Mouse (Mus musculus) retina, embryonic 14.5 days (tissue): ENCODE data around the gene Nacc2.

Experiments
- DNase-seq: peaks from one replicate; pipeline ENCODE4 v3.0.0-alpha.2; 2015; ENCODE audit warnings: low spot score

The Nacc2 gene

DNA sequence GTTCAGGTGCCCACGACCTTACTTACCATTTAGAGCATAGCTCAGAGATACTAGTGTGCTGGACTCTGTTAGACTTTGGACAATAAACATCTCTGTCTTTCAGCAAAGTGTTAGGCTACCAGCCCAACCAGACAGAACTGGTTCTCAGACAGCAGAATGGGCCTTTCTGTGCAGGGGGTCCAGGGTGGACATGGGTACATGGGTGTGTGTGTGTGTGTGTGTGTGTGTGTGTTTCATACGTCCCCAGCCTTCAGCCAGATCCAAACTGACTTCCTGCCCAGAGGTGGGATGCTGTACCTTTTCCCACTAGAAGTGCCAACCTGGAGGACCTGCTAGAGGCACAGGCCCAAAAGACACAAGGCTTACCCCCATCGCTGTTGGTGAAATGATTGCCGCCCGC is 23.8 kb downstream of the Nacc2 start:
- no peak for DNase-seq

DNA sequence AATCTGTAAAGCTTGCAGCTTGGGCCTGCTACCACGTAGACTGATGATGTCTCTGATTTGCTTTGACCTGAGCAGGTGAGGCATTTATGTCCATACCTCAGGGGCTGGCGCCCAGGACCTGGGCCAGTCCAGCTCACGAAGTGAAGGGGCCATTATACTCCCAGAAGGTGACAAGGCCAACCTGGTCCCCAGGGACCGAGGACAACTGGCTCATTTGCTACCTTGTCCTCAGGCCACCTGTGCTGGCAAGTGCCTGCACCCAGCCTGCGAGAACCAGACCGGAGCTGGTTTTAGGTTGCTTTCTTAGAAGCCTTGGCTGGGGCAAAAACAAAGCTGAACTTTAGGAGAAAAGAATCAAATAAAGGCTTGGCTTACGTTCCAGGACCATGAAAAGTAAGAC is 29.1 kb downstream of the Nacc2 start:
- DNase-seq, result no peak

GRCm38 (mm10) chr2:26091771-26092393 is 31.1 kb downstream of the Nacc2 start:
- peak; percentile 51 for DNase-seq

DNA sequence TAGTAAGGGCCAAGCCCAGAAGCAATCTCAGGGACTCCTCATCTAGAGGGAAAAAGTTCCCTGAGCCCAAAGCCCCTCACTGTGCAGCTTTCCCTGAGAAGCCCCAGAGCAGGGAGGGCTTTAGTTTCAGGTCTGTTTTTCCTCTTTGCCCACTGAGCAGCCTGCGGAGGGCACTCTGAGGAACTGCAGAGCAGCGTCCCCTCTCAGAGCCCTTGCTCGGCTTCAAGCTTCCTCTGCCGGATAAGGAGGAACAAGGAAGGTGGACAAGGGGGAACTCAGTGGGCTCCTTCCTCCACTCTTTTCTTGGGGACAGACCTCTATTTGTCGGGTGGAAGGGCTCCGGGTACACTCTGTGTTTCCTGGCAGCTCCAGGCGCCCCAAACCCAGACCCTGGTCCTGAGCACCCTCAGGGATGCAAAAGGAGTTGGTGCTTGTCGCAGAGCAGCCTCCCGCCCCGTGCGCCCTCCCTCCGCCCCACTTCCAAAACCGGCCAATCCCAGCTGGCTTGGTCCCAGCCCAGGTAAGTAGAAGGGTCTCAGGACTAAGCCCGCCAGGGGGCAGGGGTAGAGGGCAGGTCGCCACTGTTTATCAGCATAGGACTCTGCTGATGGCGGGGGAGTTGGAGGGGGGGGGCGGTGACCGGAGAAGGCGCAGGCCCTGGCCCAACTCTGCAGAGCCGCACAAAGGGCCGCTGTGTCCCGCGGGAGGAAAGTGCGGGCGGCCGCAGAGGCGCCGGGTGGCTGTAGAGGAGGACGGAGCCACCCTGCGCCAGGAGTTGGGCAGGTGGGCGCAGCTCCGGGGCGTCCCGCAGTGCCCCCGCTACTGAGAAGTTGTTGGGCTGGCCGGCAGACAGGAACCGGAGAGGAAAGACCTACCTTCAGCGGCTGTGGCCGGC is 31.9 kb downstream of the Nacc2 start:
- peak; percentile 53 for DNase-seq

- DNase-seq, result no peak
Observed at GRCm38 (mm10) chr2:26089005-26089404, 34.0 kb downstream of the Nacc2 start.

DNA sequence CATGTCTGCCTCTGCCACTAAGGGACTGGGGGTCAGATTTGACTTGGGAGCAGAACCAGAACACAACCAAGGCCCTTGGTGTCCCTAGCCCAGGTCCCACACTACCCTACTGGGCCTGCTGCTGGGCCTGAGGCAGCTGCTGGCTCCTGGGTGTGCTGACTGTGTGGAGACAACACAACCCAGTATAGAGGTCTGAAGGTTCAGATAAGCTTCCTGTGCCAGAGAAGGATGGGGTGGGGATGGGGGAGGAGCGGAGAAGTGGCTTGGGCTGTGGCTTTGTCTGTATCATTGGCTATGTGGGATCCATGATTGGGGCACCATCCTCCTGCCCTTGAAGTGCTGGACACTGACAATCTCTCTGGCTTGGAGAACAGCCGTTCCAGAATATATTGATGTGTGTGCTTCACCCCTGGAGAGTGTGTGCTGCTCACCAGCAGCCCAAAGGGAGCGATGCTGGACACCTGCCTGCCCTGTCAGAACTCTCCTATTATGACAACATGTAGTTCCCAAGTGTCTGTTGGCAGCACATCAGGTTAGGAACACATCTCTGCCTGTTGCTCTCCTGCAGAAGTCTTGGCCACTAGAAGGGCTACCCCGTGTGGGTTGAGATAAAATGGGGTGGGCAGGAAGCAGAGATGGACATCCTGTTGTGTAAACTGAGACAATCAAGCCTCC is 36.0 kb downstream of the Nacc2 start:
- no peak for DNase-seq

- no peak for DNase-seq
Observed at GRCm38 (mm10) chr2:26086505-26086904, 36.5 kb downstream of the Nacc2 start.

- no peak for DNase-seq
Observed at GRCm38 (mm10) chr2:26082883-26083282, 40.1 kb downstream of the Nacc2 start.

GRCm38 (mm10) chr2:26080830-26081229 is 42.2 kb downstream of the Nacc2 start:
- DNase-seq, result no peak

DNA sequence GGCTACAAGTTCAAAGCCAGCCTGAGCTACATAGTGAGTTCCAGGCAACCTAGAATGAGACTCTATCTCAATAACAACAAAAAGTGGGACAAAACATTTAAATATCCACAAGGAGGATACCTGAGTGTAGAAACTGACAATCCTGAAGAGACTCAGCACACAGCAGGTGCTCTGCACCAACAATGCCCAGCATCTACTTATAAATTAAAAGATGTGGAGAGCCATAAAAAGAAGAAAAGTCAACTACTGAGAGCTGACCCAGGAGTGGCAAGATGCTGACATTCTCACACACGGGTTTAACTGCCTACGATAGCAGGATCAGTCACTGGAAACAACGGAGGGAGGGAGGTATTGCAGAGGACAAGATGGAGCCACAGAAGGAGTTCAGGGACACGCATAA is 43.6 kb downstream of the Nacc2 start:
- no peak for DNase-seq

DNA sequence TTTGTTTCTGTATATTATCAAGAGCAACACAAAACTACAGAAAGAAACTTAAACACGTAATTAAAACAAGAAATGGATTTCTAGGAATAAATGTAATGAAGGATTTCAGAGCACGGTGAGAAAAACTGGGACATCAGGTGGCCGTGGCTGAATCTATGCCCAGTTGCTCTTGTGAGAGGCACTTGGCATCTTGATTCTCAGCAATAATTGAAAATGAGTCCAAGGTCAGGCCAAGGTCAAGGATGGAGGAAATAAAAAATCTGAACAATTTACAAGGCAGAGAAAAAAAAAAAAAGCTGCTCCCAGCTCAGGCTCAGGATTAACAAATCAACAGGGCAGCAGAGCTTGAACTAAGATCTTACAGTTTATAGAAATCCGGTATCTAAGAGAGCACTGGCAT is 46.0 kb downstream of the Nacc2 start:
- no peak for DNase-seq

DNA sequence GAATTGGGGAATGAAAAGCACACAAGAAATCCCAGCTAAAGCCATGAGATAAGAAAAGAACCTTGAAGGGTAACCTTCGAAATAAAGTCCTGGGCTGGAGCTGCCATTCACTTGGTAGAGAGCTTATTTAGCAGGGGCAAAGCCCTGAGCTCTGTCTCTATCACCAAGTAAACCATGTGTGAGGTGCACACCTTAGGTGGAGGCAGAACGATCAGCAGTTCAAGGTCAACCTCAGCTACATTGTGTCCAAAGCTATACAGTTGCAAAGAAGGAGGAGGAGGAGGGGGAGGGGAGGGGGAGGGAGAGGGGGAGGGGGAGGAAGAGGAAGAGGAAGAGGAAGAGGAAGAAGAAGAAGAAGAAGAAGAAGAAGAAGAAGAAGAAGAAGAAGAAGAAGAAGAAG is 46.9 kb downstream of the Nacc2 start:
- no peak for DNase-seq

GRCm38 (mm10) chr2:26074551-26074950 is 48.5 kb downstream of the Nacc2 start:
- no peak for DNase-seq

GRCm38 (mm10) chr2:26068592-26068991 is 54.4 kb downstream of the Nacc2 start:
- DNase-seq, result no peak

DNA sequence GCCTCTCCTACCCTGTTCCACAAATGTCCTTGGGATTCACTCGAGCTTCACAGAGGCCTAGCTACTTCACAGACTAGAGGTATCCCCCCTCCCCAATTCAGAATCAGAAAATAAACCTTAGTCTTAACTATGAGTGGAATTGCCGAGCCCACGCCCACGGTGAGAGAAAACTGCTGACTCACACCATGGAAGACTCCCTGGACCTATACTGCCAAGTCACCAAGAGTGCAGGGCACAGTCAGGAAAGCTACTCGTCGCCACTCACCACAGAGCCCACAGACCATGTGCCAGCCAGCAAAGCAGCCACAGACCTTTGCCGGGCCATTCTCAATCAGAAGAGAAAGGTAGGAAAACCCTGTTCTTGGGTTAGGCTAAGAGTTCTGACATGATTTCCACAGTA is 54.8 kb downstream of the Nacc2 start:
- no peak for DNase-seq

GRCm38 (mm10) chr2:26066527-26066926 is 56.5 kb downstream of the Nacc2 start:
- no peak for DNase-seq

GRCm38 (mm10) chr2:26062742-26063427 is 60.1 kb downstream of the Nacc2 start:
- DNase-seq, result no peak

DNA sequence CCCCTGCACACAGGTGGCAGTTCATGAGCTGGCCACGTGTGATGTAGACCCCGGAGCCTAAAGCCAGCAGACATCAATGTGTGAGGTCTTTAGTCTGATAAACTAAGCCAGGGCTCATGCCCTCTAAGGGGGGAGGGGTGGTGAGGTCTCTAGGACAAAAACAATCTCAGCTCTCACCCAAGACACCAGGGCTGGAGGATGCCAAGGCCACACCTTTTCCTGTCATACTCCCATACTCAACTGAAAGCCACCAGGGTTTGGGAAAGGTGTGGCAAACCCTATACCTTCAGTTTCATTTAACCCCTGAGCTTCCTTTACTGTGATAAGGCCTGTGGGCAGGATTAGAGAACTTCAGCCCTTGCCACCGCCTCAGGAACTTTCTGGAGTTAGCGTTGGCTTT is 60.8 kb downstream of the Nacc2 start:
- no peak for DNase-seq

DNA sequence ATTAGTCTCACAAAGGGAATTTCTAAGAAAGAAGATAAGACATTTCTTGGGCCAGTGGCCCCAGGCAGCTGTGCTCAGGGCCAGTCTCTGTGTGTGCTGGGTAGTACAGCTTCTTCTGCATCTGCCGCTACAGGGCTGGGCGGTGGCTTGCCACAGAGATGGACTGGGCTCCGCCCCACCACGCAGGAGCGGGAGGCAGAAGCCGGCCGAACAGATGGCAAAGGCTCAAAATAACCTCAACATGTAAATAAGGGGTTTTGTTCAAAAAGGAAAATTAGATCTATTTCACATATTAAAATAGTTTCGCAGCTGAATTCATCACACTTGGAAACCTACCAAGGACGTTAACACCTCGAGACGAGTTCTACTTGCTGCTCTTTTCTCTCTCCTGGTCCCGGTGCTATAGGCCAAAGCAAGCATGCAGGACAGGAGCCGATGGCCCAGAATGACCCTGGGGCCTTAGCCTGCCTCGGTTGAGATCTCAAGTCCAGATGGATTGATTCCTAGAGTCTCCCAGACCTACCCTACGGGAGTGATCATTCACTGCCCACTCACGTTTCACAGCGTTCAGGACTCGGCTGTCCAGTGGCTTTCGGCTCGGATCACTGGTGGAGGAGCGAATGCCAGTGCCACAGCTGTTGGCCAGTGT is 61.9 kb downstream of the Nacc2 start:
- peak; percentile 23 for DNase-seq

GRCm38 (mm10) chr2:26057053-26057452 is 66.0 kb downstream of the Nacc2 start:
- no peak for DNase-seq

GRCm38 (mm10) chr2:26056226-26056625 is 66.8 kb downstream of the Nacc2 start:
- no peak for DNase-seq

DNA sequence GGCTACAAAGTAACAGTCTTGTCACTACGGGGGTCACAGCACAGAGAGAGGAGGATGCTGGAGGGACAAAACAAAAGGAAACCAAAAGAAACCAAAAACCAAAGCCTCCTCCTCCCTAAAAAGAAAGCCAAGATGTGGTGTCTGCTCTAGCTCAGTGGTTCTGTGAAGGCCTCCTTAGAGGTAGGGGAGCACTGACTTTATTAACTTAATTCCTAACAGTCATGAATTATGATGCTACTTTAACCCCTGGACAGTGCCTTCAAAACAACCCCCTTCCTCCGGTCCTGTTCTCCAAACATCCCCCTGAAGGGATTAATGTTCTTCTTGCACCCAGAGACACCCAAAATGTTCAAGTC is 67.3 kb downstream of the Nacc2 start:
- no peak for DNase-seq
